Mouse (Mus musculus): ENCODE measurements around the gene F13a1.

- TF ChIP-seq EP300 (IDR thresholded peaks at IDR 0.05) (no peak), CTCF (IDR thresholded peaks at IDR 0.05) (no peak)
These were observed 156.3 kb downstream of the F13a1 start for GRCm38 (mm10) chr13:36893762-36894161.
